Mouse (Mus musculus) erythroblast, embryonic 14.5 days (primary cell): ENCODE data around the gene Stk4.

Source experiments
- GATA1 ChIP-seq: IDR thresholded peaks from 2 replicates; pipeline ENCODE4 v1.6.1; 2012; ENCODE audit warnings: low read length, inconsistent platforms, mixed read lengths
- TAL1 ChIP-seq: IDR thresholded peaks from 3 replicates; pipeline ENCODE4 v1.6.1; 2012; ENCODE audit warnings: low read length, inconsistent platforms, mixed read lengths

DNA sequence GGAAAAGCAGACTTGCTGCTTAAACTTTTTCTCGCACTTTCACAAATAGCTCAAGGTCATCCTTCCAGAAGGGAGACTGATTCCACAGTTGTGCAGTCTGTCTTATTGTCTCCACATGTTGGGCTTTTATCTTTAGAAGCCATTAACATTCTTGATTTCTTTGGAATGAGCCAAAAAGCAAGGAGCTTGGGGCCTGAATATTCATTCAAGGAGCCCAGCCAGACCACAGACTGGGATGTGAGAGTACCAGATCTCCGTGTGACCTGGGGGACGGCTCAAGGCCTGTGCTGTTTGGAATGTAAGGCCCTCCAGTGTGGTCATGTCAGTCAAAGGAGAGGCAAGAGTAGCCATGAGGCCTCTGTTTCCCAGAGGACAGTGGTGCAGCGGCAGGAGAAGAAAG lies 38.4 kb downstream of the Stk4 start:
- TF ChIP-seq GATA1, result no peak
- TF ChIP-seq TAL1, result no peak
